Mouse (Mus musculus) midbrain, embryonic 12.5 days (tissue): ENCODE measurements around the gene Ttc23. TPM values are rescaled to one million over a fixed set of nuclear protein-coding genes. Genes with fewer than 3 reads are reported as not detected.

Experiments used
- ATAC-seq: fragments of 200-750 bp; cut with Nextera tagmentation; 2 replicates; pipeline ENCODE4 v1.8.0; 2017; ENCODE audit warnings: low read depth, moderate TSS enrichment, moderate library complexity; ENCODE audit not compliant: low FRiP score
- H3K27ac ChIP-seq: fragments of 300-500 bp; sonication (generic); replicated peaks from 2 replicates; pipeline ENCODE4 v1.5.1; 2016; ENCODE audit warnings: mild to moderate bottlenecking
- H3K27me3 ChIP-seq: fragments of 300-500 bp; sonication (generic); 2 replicates; pipeline ENCODE4 v1.6.1; 2016; ENCODE audit warnings: mild to moderate bottlenecking
- H3K36me3 ChIP-seq: fragments of 300-500 bp; sonication (generic); 2 replicates; pipeline ENCODE4 v1.6.1; 2016
- H3K4me1 ChIP-seq: fragments of 300-500 bp; sonication (generic); 2 replicates; pipeline ENCODE4 v1.6.1; 2016
- H3K4me2 ChIP-seq: fragments of 300-500 bp; sonication (generic); replicated peaks from 2 replicates; pipeline ENCODE4 v1.6.1; 2016; ENCODE audit warnings: mild to moderate bottlenecking, moderate library complexity
- H3K4me3 ChIP-seq: fragments of 300-500 bp; sonication (generic); 2 replicates; pipeline ENCODE4 v1.5.1; 2016; ENCODE audit warnings: mild to moderate bottlenecking
- H3K9ac ChIP-seq: fragments of 300-500 bp; sonication (generic); replicated peaks from 2 replicates; pipeline ENCODE4 v1.6.1; 2016; ENCODE audit warnings: mild to moderate bottlenecking, moderate library complexity
- H3K9me3 ChIP-seq: fragments of 300-500 bp; sonication (generic); 2 replicates; pipeline ENCODE4 v1.6.1; 2016; ENCODE audit warnings: mild to moderate bottlenecking
- WGBS: fragments of 180-500 bp; shearing (Covaris S2); methylation state at CpG from one replicate; pipeline ENCODE4 v1.1.7; 2016; 5-methylcytosine and 5-hydroxymethylcytosine counted together
- polyA plus RNA-seq: library from polyadenylated mRNA; unstranded; fragments of >200 nt; fragmentation: Nextera tagmentation; extraction: Ambion mirVana; gene quantifications from 2 replicates; pipeline ENCODE4 v1.2.1, GENCODE M21; 2016

Gene Ttc23
- polyA plus RNA-seq, 1 experiment from 2014 or later: 28.8 TPM

DNA sequence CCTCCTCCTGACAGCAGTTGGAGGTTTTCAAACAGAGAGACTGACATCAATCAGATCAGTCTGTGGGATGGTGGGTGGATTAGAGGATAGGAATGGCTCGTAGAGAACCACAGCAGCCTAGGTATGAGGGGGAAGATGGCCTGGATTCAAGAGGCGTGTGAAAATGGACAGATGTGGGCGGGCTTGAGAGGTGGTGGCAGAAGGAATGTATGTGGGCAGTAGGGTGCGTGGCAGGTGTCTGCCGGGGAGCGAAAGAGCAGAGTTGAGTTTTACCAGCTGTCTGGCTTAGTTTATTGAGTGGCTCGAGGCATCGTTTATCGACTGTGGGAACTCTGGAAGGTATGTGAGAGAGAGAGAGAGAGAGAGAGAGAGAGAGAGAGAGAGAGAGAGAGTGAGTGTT is 33.9 kb downstream of the Ttc23 start:
- 0 out of 2 replicates have a peak, but pooled peaks cover 4% of the 10 kb centered on the region for H3K9me3 ChIP-seq
- peaks cover 23% of the 10 kb centered on the region for H3K36me3 ChIP-seq
- H3K4me2 ChIP-seq: no peak overlapping the region
- H3K27me3 ChIP-seq: no peaks in the 10 kb centered on the region
- H3K4me3 ChIP-seq: no peak overlapping the region
- ATAC-seq: no peak
- H3K9ac ChIP-seq: no peak overlapping the region
- H3K4me1 ChIP-seq: no peaks in the 10 kb centered on the region
- 88% methylated on average over 9 of the region's 9 CpGs for WGBS
- H3K27ac ChIP-seq: no peak overlapping the region

DNA sequence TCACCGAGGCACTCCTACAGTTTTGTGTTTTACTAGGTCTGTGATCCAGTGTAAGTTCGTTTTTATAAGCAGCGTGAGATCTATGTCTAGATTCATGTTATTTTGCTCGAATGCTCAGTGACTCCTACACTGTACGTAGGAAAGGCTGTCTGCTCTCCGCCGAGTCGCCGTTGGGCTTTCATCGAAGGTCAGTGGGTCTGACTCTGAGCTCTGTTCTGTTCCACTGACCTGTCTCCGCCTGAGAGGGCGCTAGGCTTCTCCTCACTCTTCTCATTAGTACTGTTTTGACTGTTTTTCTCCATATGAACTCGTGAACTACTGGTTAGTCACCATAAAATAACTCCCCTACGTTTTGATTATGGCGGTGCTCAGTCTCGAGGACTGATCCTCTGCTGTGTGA is 35.8 kb downstream of the Ttc23 start:
- no peak overlapping the region for H3K4me3 ChIP-seq
- H3K9me3 ChIP-seq: 0 out of 2 replicates have a peak, but pooled peaks cover 4% of the 10 kb centered on the region
- no peaks in the 10 kb centered on the region for H3K27me3 ChIP-seq
- 88% methylated on average over 16 of the region's 16 CpGs for WGBS
- H3K4me1 ChIP-seq: no peaks in the 10 kb centered on the region
- H3K4me2 ChIP-seq: no peak overlapping the region
- H3K27ac ChIP-seq: no peak overlapping the region
- H3K9ac ChIP-seq: no peak overlapping the region
- no peak for ATAC-seq
- peaks cover 23% of the 10 kb centered on the region for H3K36me3 ChIP-seq

DNA sequence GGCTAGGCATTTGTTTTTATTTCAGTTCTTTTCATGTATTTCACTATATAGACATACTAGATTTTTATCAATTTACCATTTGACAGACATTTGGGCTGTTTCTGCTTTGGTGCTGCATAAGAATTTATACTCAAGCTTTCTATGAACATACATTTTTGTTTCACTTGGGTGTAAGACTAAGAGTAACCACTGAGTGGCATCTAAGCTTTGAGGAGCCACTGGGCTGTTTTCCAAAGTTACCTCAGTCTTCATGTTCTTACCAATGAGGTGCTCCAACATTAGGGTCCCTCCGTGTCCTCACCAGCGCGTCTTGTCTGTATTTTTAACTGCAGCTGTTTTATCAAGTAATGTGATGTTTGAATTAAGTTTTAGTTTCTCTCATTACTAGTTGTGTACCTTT is 39.3 kb downstream of the Ttc23 start:
- 98% methylated on average over 3 of the region's 3 CpGs for WGBS
- no peak for ATAC-seq
- Histone ChIP-seq H3K9ac (no peak overlapping the region), H3K36me3 (peaks cover 9% of the 10 kb centered on the region), H3K27ac (no peak overlapping the region), H3K4me2 (no peak overlapping the region), H3K27me3 (no peaks in the 10 kb centered on the region), H3K4me3 (no peak overlapping the region), H3K9me3 (0 out of 2 replicates have a peak, but pooled peaks cover 4% of the 10 kb centered on the region), H3K4me1 (no peaks in the 10 kb centered on the region)

GRCm38 (mm10) chr7:67688281-67688680 is 41.1 kb downstream of the Ttc23 start:
- Histone ChIP-seq H3K9me3 (0 out of 2 replicates have a peak, but pooled peaks cover 4% of the 10 kb centered on the region), H3K4me3 (no peak overlapping the region), H3K4me2 (no peak overlapping the region), H3K9ac (no peak overlapping the region), H3K4me1 (no peaks in the 10 kb centered on the region), H3K36me3 (peaks cover 12% of the 10 kb centered on the region), H3K27me3 (no peaks in the 10 kb centered on the region), H3K27ac (no peak overlapping the region)
- ATAC-seq: no peak
- WGBS: 69% methylated on average over 3 of the region's 3 CpGs

DNA sequence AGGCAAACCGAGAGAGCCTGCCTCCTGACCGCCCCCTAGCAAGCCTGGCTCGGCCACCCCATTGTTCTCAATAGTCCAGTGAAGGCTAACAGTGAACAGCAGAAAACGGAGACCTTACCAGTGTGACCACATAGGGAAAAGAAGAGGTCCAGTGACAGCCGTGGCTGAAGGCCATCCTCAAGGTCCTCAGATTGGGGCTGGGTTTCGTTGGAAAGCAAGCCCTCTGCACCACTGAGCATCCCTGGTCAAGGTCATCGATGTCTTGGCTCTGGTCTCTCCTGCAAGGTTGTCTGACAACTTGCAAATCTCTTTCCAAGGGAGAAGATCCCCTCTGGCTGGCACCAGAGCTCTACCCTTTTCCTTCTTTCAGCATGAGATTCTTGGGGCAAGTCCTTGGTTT is 42.6 kb downstream of the Ttc23 start:
- no peak overlapping the region for H3K4me3 ChIP-seq
- H3K4me2 ChIP-seq: no peak overlapping the region
- H3K9me3 ChIP-seq: 0 out of 2 replicates have a peak, but pooled peaks cover 4% of the 10 kb centered on the region
- no peaks in the 10 kb centered on the region for H3K27me3 ChIP-seq
- 83% methylated on average over 7 of the region's 7 CpGs for WGBS
- H3K27ac ChIP-seq: no peak overlapping the region
- no peak overlapping the region for H3K9ac ChIP-seq
- no peak for ATAC-seq
- H3K36me3 ChIP-seq: peaks cover 12% of the 10 kb centered on the region
- no peaks in the 10 kb centered on the region for H3K4me1 ChIP-seq

DNA sequence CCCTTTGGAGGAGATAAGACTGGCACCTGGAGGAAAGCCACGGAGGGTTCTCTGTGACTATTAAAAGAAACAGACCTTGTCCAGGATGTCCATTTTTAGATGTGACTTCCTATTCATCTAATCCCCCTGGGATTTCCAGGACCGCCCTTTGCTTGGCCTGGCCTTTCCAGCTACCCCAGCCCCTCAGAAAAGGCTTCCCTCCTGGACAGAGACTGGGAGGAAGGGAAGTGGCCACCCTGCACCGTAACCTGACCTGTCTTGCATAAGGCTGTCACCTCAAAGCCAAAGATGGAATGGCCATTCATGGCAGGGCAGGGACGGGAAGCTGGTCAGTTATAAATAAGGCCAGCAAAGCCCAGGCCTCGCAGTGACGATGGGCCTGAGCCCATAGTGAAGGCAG is 43.8 kb downstream of the Ttc23 start:
- H3K4me2 ChIP-seq: no peak overlapping the region

DNA sequence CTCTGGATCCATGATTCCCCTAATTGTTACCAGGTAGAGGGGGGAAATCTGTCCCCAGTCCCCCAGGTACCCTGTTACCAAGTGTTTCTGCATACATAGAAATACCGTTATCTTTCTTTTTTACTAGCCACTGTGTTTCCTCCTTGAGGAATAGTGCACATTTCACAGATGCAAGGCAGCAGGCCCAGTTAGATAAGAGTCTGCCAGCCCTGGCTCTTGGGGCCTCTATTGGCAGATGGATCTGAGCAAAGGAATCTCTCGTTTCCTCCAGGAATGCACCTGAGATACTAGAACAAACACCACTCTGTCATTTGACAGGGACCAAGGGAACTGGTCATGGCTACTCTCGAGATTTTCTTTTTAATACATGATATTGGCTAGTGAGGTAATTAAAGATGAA is 44.9 kb downstream of the Ttc23 start:
- Histone ChIP-seq H3K27ac (no peak overlapping the region), H3K4me1 (no peaks in the 10 kb centered on the region), H3K9ac (no peak overlapping the region), H3K4me2 (no peak overlapping the region), H3K27me3 (no peaks in the 10 kb centered on the region), H3K36me3 (peaks cover 7% of the 10 kb centered on the region; the same call in 1 of the 2 replicates), H3K9me3 (no peaks in the 10 kb centered on the region), H3K4me3 (no peak overlapping the region)
- no peak for ATAC-seq
- 86% methylated on average over 3 of the region's 3 CpGs for WGBS

More for the DNA sequence above, 43.8 kb downstream of the Ttc23 start:
- H3K4me3 ChIP-seq: no peak overlapping the region
- H3K27ac ChIP-seq: no peak overlapping the region
- H3K36me3 ChIP-seq: 0 out of 2 replicates have a peak, but pooled peaks cover 3% of the 10 kb centered on the region
- no peak for ATAC-seq
- no peaks in the 10 kb centered on the region for H3K4me1 ChIP-seq
- WGBS: 83% methylated on average over 6 of the region's 6 CpGs
- H3K9me3 ChIP-seq: no peaks in the 10 kb centered on the region
- H3K9ac ChIP-seq: no peak overlapping the region
- no peaks in the 10 kb centered on the region for H3K27me3 ChIP-seq

GRCm38 (mm10) chr7:67692791-67693538 is 45.8 kb downstream of the Ttc23 start:
- Histone ChIP-seq H3K4me3 (no peak overlapping the region), H3K4me1 (no peaks in the 10 kb centered on the region), H3K9me3 (no peaks in the 10 kb centered on the region), H3K9ac (no peak overlapping the region), H3K36me3 (peaks cover 8% of the 10 kb centered on the region; the same call in 1 of the 2 replicates), H3K27me3 (no peaks in the 10 kb centered on the region), H3K4me2 (no peak overlapping the region), H3K27ac (no peak overlapping the region)
- ATAC-seq: no peak
- WGBS: 94% methylated on average over 23 of the region's 23 CpGs

DNA sequence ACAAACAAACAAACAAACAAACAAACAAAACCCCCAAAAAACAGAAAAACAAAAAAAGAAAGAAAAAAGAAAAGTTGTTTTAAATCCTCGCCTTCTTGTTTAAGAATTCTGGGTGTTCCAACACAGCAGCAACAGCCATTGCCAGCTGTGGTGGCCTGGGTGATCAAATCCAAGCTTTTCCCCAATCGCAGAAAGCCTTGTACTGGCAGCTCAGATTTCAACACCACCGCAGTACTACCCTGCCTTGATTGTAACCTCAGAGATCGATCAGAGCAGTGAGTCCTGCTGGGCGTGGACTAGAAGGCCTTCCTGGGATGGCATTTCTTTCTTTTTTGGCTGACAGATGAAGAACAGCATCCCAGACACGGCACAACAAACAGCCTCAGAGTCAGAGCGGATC is 48.7 kb downstream of the Ttc23 start:
- H3K9ac ChIP-seq: no peak overlapping the region
- no peak for ATAC-seq
- no peaks in the 10 kb centered on the region for H3K27me3 ChIP-seq
- no peak overlapping the region for H3K27ac ChIP-seq
- H3K36me3 ChIP-seq: peaks cover 21% of the 10 kb centered on the region
- no peak overlapping the region for H3K4me3 ChIP-seq
- no peaks in the 10 kb centered on the region for H3K9me3 ChIP-seq
- H3K4me2 ChIP-seq: no peak overlapping the region
- 94% methylated on average over 7 of the region's 7 CpGs for WGBS
- no peaks in the 10 kb centered on the region for H3K4me1 ChIP-seq

- H3K9ac ChIP-seq: no peak overlapping the region
- H3K27me3 ChIP-seq: no peaks in the 10 kb centered on the region
- H3K4me3 ChIP-seq: no peak overlapping the region
- H3K4me1 ChIP-seq: no peaks in the 10 kb centered on the region
- H3K9me3 ChIP-seq: no peaks in the 10 kb centered on the region
- H3K27ac ChIP-seq: no peak overlapping the region
- H3K4me2 ChIP-seq: no peak overlapping the region
- ATAC-seq: no peak
- H3K36me3 ChIP-seq: peaks cover 21% of the 10 kb centered on the region
- WGBS: 92% methylated on average over 28 of the region's 28 CpGs
Measured at GRCm38 (mm10) chr7:67697892-67698630, 50.9 kb downstream of the Ttc23 start.

- no peaks in the 10 kb centered on the region for H3K27me3 ChIP-seq
- no peak overlapping the region for H3K27ac ChIP-seq
- H3K4me3 ChIP-seq: no peak overlapping the region
- no peaks in the 10 kb centered on the region for H3K9me3 ChIP-seq
- H3K4me1 ChIP-seq: no peaks in the 10 kb centered on the region
- no peak overlapping the region for H3K9ac ChIP-seq
- WGBS: 92% methylated on average over 4 of the region's 4 CpGs
- peaks cover 21% of the 10 kb centered on the region for H3K36me3 ChIP-seq
- no peak for ATAC-seq
- no peak overlapping the region for H3K4me2 ChIP-seq
Measured at GRCm38 (mm10) chr7:67699301-67699700, 52.1 kb downstream of the Ttc23 start.

DNA sequence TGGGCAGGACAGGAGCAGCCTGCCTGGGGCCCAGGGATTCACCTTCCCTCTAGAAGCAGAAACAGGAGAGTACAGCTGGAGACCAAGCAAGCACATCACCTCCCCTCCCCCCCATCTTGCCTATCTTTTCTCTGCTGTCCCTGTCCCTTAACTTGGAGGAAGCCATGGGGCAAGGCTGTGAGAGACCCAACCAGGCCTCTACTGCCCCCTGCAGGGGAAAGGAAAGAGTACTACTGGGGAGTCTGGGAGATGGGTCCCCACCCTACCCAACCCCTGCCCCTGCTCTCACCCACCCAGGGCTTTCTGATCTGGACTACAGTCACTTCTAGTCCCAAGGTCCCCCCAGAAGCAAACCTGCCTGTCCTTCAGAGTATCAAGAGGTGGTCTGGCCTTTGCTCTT is 53.6 kb downstream of the Ttc23 start:
- Histone ChIP-seq H3K4me1 (no peaks in the 10 kb centered on the region), H3K9ac (no peak overlapping the region), H3K27me3 (no peaks in the 10 kb centered on the region), H3K4me2 (no peak overlapping the region), H3K27ac (no peak overlapping the region), H3K4me3 (no peak overlapping the region), H3K9me3 (no peaks in the 10 kb centered on the region), H3K36me3 (peaks cover 21% of the 10 kb centered on the region)
- no peak for ATAC-seq
